Mouse (Mus musculus): ENCODE measurements at regions not wholly inside any gene's neighbourhood (a gene's known extent, or its start where the extent isn't known, plus 50 kb on each side); places are given as distances from the start of the nearest gene placed in this dataset.

- DNase-seq = no peak
Observed at GRCm38 (mm10) chr8:103374151-103374550, 588.7 kb upstream of the Cdh11 start.

DNA sequence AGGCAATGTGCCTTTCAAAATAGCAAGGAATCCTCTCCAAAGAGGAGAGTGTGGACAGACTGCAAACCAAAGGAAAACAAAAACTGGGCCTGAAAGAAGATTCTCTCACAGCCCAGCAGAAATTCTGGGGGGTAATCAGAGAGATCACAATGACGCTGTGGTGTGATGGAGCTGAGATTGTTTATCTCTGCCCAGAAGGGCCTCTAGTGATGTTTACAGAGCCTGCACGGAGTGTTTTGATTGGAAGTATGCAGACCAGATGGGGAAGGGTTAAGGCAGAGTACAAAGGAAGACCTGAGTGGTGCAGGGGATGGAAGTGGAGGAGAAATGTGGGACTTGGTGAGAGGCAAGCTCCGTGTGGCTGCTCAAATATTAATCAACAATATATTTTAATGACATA, 593.1 kb upstream of the Cdh11 start:
- no peak for DNase-seq

DNA sequence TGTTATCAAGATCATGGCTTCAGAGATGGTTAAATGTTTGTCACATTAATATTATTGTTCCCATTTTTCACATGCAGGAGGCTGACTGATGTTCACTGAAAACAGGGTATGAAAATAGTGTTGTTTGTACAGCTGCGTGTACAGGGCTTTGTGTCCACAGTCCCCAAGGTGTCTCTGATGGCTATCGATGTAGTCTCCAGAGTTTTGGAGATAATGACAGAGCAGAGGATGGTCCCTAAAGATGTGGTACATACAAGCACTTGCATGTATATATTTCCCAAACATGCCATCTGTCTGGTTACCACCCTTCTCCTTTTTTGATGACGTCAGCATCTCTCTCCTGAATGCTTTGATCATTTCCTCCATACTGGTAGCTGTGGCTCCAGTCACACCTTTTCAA, 596.1 kb upstream of the Cdh11 start:
- no peak for DNase-seq

GRCm38 (mm10) chr8:103391359-103391758, 605.9 kb upstream of the Cdh11 start:
- DNase-seq = no peak

DNA sequence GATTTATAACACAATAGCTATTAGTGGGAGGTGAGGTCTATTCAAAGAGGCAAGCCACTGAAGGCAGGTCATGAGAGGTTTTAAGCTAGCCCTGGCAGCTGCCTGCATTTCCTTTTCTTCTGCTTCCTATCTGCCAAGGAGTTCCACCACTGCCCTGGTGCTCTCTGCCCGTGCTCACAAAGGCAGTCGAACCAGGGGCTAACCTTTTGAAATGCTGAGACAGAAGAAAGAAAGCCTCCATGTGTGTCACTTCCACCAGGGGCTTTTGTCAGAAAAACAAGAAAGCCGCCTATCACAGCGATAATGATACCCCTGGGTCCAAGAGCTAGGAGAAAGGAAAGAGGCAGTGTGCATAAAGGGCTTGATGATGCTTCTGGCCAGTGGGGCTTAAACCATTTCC, 609.9 kb upstream of the Cdh11 start:
- DNase-seq = no peak

- DNase-seq = no peak
Observed at GRCm38 (mm10) chr8:103398179-103398578, 612.7 kb upstream of the Cdh11 start.

DNA sequence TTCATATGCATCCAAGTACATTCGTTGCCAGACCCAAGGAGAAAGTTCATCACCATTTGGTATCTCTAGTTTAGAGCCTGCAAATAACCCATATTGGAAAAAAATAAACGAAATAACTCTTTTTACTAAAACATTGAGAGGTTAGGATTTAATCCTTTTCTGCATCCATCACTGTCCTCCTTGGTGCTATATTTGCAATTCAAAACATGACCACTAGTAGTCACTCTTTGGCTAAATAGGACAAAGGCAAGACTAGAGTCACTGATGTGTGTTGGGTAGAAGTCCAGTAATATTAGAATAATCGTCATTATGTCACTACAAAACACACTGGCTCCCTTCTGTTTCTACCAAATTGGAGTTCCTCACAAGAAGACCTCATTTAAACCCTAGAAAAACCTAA, 614.0 kb upstream of the Cdh11 start:
- DNase-seq = no peak

DNA sequence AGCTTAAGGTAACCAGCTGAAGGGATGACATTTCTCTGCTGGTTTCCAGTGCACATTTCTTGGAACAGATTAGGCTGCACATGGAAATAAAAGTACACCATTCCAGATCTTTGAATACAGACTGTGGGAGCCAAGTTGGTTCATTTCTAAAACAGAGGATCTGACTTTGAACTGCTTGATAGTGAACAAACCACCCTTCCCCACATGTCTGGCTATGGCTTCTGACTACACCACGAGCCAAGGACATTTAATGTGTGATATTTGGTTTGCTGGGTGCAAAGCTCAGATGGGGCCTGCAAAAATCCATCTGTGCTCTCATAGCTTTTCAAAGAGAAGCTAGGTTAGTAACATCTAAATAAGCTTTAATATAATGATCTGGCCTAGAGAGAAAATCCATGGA, 614.7 kb upstream of the Cdh11 start:
- no peak for DNase-seq

GRCm38 (mm10) chr8:103402731-103403130, 617.3 kb upstream of the Cdh11 start:
- no peak for DNase-seq

DNA sequence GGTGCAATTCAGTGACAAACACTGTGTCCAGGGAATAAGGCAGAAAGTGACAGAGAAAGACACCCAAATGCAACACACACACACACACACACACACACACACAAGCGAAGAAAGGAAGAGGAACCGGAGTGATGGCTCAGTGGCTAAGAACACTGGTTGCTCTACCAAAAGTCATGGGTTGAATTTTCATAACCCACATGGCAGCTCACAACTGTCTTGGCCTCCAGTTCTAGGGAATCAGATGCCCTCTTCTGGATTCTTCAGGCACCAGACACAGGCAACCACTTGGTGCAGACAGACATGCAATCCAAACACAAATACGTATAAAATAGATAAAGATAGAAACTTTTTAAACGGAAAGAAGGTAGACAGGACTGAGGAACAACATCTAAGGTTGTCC, 618.4 kb upstream of the Cdh11 start:
- no peak for DNase-seq

DNA sequence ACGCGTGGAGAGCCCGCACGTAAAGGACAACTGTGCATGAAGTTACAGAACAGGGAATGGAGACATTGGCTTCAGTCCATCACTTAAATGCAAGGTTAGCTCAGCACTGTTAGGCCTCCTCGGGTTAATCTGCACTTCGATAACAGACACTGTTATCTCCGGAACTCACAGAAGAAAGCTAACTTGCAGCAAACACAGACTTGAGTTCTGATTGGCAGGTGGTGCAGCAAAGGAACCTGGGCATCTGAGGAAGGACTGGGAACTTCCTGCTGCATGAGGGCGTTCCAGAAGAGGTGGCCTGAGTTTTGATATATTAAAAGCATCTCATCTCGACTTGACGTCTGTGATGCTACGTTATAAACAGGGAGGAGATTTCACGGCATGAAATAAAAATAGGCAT, 620.3 kb upstream of the Cdh11 start:
- DNase-seq = no peak

DNA sequence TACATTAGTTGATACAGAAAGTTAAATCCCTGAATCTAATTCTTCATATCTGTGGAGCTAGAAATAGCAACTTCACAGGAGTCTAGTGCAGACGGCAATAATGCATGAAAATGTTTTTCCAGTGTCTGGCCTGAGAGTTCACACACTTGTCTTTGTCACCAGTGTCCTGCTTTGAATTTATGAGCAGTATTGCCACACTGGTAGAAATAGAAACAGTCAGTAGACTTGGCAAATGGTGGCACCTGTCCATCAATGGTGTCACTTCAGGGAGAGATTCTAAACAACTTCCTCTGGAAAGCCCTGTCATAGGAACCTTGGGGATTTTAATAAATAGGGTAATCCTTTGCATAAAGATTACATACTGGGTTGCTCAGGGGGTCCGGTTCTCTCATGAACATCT, 621.5 kb upstream of the Cdh11 start:
- no peak for DNase-seq

GRCm38 (mm10) chr8:103407631-103408030, 622.2 kb upstream of the Cdh11 start:
- DNase-seq = no peak

- no peak for DNase-seq
Observed at GRCm38 (mm10) chr8:103408411-103408810, 623.0 kb upstream of the Cdh11 start.

GRCm38 (mm10) chr8:103409121-103409551, 623.7 kb upstream of the Cdh11 start:
- DNase-seq = no peak

DNA sequence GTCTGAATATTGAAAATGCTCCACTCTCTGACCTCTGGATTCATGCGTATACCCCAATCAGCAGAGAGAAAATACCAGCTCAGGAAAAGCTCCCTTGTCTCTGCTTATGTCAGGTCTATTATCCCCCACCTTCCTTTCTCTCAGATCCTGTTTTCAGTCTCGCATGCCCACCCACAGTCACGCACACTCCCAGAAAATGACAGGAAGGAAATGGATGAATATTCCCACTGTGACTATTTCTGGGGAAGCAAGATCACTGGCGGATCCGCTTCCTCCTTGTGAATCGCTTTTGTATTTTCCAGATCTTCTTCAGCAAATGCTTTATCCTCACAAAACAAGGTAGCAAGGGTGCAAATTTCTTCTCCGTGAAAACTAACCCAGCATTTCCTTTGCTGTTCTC, 627.3 kb upstream of the Cdh11 start:
- DNase-seq = no peak

DNA sequence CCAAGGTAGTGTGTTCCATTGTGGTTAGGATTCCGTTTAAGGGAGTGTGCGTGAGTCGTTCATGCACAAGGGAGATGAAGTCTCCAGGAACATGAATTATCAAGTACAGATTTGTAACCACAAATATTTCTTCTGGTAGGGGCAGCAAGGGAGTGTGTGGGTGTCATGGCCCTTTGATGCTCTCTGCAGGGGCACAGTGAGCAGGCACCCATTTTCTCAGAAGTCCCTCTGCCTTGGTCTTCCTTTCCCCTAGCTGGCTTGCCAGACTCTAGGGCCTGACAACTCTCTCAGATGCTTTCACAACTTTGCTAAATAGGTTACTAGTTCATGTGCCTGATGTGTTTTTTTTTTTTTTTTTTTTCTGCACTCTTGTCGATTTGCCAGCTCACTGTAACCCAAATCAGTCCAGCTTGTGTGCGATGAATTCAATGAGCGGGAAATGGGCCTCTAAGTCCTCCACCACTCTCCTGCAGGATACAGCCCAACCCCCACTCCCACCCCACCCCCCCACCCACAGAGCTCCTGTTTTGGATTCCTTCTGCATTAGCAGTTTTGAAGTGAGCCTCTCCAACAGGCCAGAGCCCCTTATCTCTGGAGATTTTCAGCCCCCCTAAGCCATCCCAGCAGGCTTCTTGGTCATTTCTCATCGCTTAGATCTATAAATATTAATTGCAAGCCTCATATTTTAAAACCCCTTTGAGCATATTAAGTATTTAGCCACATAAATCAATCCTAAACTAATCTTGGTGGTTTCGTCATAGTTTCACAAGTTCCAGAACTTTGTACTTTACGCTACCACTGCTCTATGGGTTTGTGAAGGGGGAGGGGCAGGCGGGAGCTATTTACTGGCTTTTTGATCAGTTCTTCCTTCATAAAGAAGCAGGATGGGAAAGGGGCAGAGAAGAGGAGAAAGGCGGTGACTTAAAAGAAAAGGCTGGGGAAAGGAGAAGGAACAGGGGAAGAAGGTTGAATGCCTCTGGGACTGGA, 628.4 kb upstream of the Cdh11 start:
- no peak for DNase-seq

DNA sequence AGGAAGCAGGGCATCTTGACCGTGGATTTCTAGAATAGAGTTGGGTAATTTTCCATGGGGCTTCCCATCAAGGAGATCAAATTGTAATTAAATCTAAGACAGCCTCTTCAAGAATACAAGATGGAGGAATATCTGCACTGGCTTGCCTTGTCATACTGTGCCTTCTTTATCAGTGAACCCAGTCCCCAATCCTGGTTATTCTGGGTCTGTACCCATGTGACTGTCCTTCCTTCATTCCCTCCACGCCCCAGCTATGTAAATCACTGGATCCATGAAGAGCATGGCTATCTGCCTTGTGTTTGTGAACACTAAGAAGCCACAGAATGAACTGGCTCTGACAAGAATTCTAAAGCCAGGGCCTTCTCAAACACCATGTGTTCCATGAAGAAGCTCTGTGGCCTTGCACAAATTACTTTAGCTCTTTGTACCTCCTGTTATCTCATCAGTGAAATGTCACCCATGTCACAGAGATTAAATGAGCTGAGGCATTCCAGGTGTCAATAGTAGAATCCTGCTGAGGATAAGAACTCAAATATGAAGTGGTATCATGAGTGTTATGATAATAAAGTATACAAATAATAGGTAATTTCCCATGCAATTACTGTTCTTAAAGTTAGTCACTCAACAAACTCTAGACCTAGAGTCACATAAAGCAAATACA, 637.0 kb upstream of the Cdh11 start:
- no peak for DNase-seq

- no peak for DNase-seq
Observed at GRCm38 (mm10) chr8:103425967-103426366, 640.5 kb upstream of the Cdh11 start.

DNA sequence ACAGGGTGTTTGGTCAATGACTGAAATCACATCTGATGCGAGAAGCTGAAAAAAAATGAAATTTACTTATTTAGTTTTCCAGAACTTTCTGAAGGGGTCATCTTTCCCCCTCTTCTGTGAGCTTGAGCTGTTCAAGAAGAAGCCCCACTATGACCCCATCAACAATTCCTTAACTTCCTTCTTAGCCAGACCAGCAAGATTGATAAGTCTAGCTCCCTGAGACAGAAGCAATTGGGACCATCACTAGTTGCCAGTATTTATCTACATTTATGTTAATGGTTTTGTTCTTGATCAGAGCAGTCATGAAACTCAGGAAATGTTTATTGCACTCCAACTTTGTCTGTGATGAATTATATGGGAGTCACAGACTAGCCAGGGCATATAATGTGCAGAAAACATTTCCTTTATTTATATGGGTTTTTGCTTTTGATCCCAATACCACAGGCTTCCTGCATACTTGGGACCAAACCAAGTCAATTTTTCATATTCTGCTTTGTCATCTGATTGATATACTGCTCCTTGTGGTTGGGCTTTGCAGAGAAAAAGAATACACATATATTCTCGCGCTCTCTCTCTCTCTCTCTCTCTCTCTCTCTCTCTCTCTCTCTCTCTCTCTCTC, 645.5 kb upstream of the Cdh11 start:
- DNase-seq = no peak

- DNase-seq = no peak
Observed at GRCm38 (mm10) chr8:103433532-103434105, 648.2 kb upstream of the Cdh11 start.

- no peak for DNase-seq
Observed at GRCm38 (mm10) chr8:103438995-103439717, 653.7 kb upstream of the Cdh11 start.

- DNase-seq = no peak
Observed at GRCm38 (mm10) chr8:103441163-103441562, 655.7 kb upstream of the Cdh11 start.

Measured in thymus, postnatal 4 days (tissue).